Mouse (Mus musculus) hindbrain, embryonic 10.5 days (tissue): ENCODE measurements around the gene Klrc2. TPM values are rescaled to one million over a fixed set of nuclear protein-coding genes. Genes with fewer than 3 reads are reported as not detected.
"Not testable (repeated sequence)": the region's sequence is repeated elsewhere in the genome, so short reads cannot be mapped to it uniquely, and the experiment has no call there.

Experiments used
- DNase-seq: peaks from one replicate; pipeline ENCODE4 v3.0.0-alpha.2; 2017; ENCODE audit warnings: low spot score
- H3K27ac ChIP-seq: fragments of 300-500 bp; sonication (generic); 2 replicates; pipeline ENCODE4 v1.5.1; 2016; ENCODE audit warnings: mild to moderate bottlenecking, moderate library complexity
- H3K27me3 ChIP-seq: fragments of 300-500 bp; sonication (generic); 2 replicates; pipeline ENCODE4 v1.6.1; 2016; ENCODE audit warnings: mild to moderate bottlenecking; ENCODE audit not compliant: poor library complexity, insufficient read depth, severe bottlenecking
- H3K36me3 ChIP-seq: fragments of 300-500 bp; sonication (generic); 2 replicates; pipeline ENCODE4 v1.6.1; 2016; ENCODE audit warnings: mild to moderate bottlenecking, moderate library complexity
- H3K4me1 ChIP-seq: fragments of 300-500 bp; sonication (generic); replicated peaks from 2 replicates; pipeline ENCODE4 v1.6.1; 2016; ENCODE audit warnings: mild to moderate bottlenecking
- H3K4me3 ChIP-seq: fragments of 300-500 bp; sonication (generic); 2 replicates; pipeline ENCODE4 v1.5.1; 2016; ENCODE audit warnings: mild to moderate bottlenecking, moderate library complexity
- H3K9me3 ChIP-seq: fragments of 300-500 bp; sonication (generic); 2 replicates; pipeline ENCODE4 v1.6.1; 2016; ENCODE audit warnings: mild to moderate bottlenecking, moderate library complexity
- WGBS: fragments of 180-500 bp; shearing (Covaris S2); methylation state at CpG from one replicate; pipeline ENCODE4 v1.1.7; 2016; 5-methylcytosine and 5-hydroxymethylcytosine counted together
- polyA plus RNA-seq: library from polyadenylated mRNA; unstranded; fragments of >200 nt; fragmentation: Nextera tagmentation; extraction: Ambion mirVana; gene quantifications from 2 replicates; pipeline ENCODE4 v1.2.1, GENCODE M21; 2016

The Klrc2 gene
- polyA plus RNA-seq: not detected in 2 replicates

GRCm38 (mm10) chr6:129660589-129660988 is at the start of gene Klrc2:
Gene Klrc2 (minus strand): TSS chr6:129660689.
- not testable (repeated sequence) for H3K4me3 ChIP-seq, H3K4me1 ChIP-seq, H3K27me3 ChIP-seq, H3K9me3 ChIP-seq, H3K27ac ChIP-seq, DNase-seq, H3K36me3 ChIP-seq
- 80% methylated on average over 4 of the region's 4 CpGs for WGBS

- not testable (repeated sequence) for H3K4me3 ChIP-seq, H3K27me3 ChIP-seq, H3K4me1 ChIP-seq, H3K36me3 ChIP-seq, DNase-seq, H3K27ac ChIP-seq, H3K9me3 ChIP-seq
- 81% methylated on average over 10 of the region's 10 CpGs for WGBS
Measured at GRCm38 (mm10) chr6:129691436-129691835, 30.9 kb upstream of the Klrc2 start.

GRCm38 (mm10) chr6:129680379-129680778 is 19.9 kb upstream of the Klrc2 start:
- Histone ChIP-seq H3K27me3 (no peaks in the 10 kb centered on the region), H3K9me3 (no peaks in the 10 kb centered on the region), H3K4me1 (no peaks in the 10 kb centered on the region), H3K36me3 (no peaks in the 10 kb centered on the region), H3K27ac (no peak overlapping the region), H3K4me3 (no peak overlapping the region)
- WGBS: 78% methylated on average over 1 of the region's 1 CpGs
- DNase-seq: no peak

- H3K4me1 ChIP-seq: no peaks in the 10 kb centered on the region
- no peaks in the 10 kb centered on the region for H3K9me3 ChIP-seq
- H3K36me3 ChIP-seq: no peaks in the 10 kb centered on the region
- H3K27me3 ChIP-seq: no peaks in the 10 kb centered on the region
- WGBS: 80% methylated on average over 3 of the region's 3 CpGs
- no peak for DNase-seq
- H3K4me3 ChIP-seq: no peak within 1 kb of the TSS
- no peak within 1 kb of the TSS for H3K27ac ChIP-seq
Measured at GRCm38 (mm10) chr6:129678873-129679272, 18.4 kb upstream of the Klrc2 start, which contains the start of gene Klrc1. Gene Klrc1 (minus strand): TSS chr6:129678973.

- not testable (repeated sequence) for H3K4me1 ChIP-seq, H3K36me3 ChIP-seq, H3K4me3 ChIP-seq, H3K9me3 ChIP-seq, H3K27ac ChIP-seq, DNase-seq, H3K27me3 ChIP-seq
- WGBS: no CpG with 5 or more reads among the region's 3 CpGs
Measured at GRCm38 (mm10) chr6:129661301-129661700, 812 bp upstream of the Klrc2 start.

GRCm38 (mm10) chr6:129644054-129644453 is 16.4 kb downstream of the Klrc2 start:
- H3K27me3 ChIP-seq, H3K4me1 ChIP-seq, H3K36me3 ChIP-seq, H3K27ac ChIP-seq, H3K4me3 ChIP-seq, DNase-seq, H3K9me3 ChIP-seq: not testable (repeated sequence)
- 100% methylated on average over 1 of the region's 3 CpGs for WGBS

GRCm38 (mm10) chr6:129643237-129643636 is 17.3 kb downstream of the Klrc2 start, which contains the start of gene Klrc3:
Gene Klrc3 (minus strand): TSS chr6:129643337.
- not testable (repeated sequence) for DNase-seq, H3K27ac ChIP-seq, H3K4me3 ChIP-seq, H3K36me3 ChIP-seq, H3K9me3 ChIP-seq, H3K4me1 ChIP-seq, H3K27me3 ChIP-seq
- WGBS: 87% methylated on average over 3 of the region's 3 CpGs

- H3K27me3 ChIP-seq, H3K36me3 ChIP-seq, H3K4me1 ChIP-seq, H3K4me3 ChIP-seq, H3K9me3 ChIP-seq, DNase-seq, H3K27ac ChIP-seq: not testable (repeated sequence)
- WGBS: 81% methylated on average over 2 of the region's 2 CpGs
Measured at GRCm38 (mm10) chr6:129631046-129631445, 29.4 kb downstream of the Klrc2 start.

- no peak within 1 kb of the TSS for H3K27ac ChIP-seq
- no peaks in the 10 kb centered on the region for H3K27me3 ChIP-seq
- H3K4me3 ChIP-seq: no peak within 1 kb of the TSS
- H3K4me1 ChIP-seq: no peaks in the 10 kb centered on the region
- WGBS: 80% methylated on average over 4 of the region's 4 CpGs
- DNase-seq: no peak
- H3K36me3 ChIP-seq: no peaks in the 10 kb centered on the region
- no peaks in the 10 kb centered on the region for H3K9me3 ChIP-seq
Measured at GRCm38 (mm10) chr6:129623735-129624134, 36.8 kb downstream of the Klrc2 start, which contains the start of gene Klrk1. Gene Klrk1 (minus strand): TSS chr6:129623864.

- DNase-seq: no peak
- Histone ChIP-seq H3K27me3 (no peaks in the 10 kb centered on the region), H3K27ac (no peak overlapping the region), H3K9me3 (no peaks in the 10 kb centered on the region), H3K4me3 (no peak overlapping the region), H3K36me3 (no peaks in the 10 kb centered on the region), H3K4me1 (no peaks in the 10 kb centered on the region)
Measured at GRCm38 (mm10) chr6:129608372-129608771, 52.1 kb downstream of the Klrc2 start.

Other genes with a start within 250 kb of the Klrc2 start
- gene Clec1a, start 208.7 kb downstream of the Klrc2 start, polyA plus RNA-seq: 0.46 and 1.2 TPM in 2 replicates
- gene Olr1, start 153.5 kb downstream of the Klrc2 start, polyA plus RNA-seq: 0.09 TPM in 1 of 2 replicates, not detected in the other
- not detected in 2 replicates for gene Tmem52b, start 148.1 kb downstream of the Klrc2 start, polyA plus RNA-seq
- 49.1 and 68.0 TPM in 2 replicates for gene Gabarapl1, start 127.5 kb downstream of the Klrc2 start, polyA plus RNA-seq
- not detected in 2 replicates for gene Klre1, start 82.8 kb downstream of the Klrc2 start, polyA plus RNA-seq
- gene Klrd1, start 68.9 kb downstream of the Klrc2 start, polyA plus RNA-seq: not detected in 2 replicates
- gene Klrk1, start 36.8 kb downstream of the Klrc2 start, polyA plus RNA-seq: 0.34 and 0.38 TPM in 2 replicates
- not detected in 2 replicates for gene Klrc3, start 17.4 kb downstream of the Klrc2 start, polyA plus RNA-seq
- not detected in 2 replicates for gene Klrc1, start 18.3 kb upstream of the Klrc2 start, polyA plus RNA-seq
- not detected in 2 replicates for gene Klri1, start 56.4 kb upstream of the Klrc2 start, polyA plus RNA-seq
- gene Klri2, start 79.8 kb upstream of the Klrc2 start, polyA plus RNA-seq: not detected in 2 replicates
- gene Gm156, start 123.6 kb upstream of the Klrc2 start, polyA plus RNA-seq: not detected in 2 replicates
- gene Gm17631, start 202.0 kb upstream of the Klrc2 start, polyA plus RNA-seq: not detected in 2 replicates
- not detected in 2 replicates for gene Klra17, start 216.0 kb upstream of the Klrc2 start, polyA plus RNA-seq